Mouse (Mus musculus) erythroblast, embryonic 14.5 days (primary cell): ENCODE data around the gene Iqub. TPM values are rescaled to one million over a fixed set of nuclear protein-coding genes. Genes with fewer than 3 reads are reported as not detected.

Experiments
- H3K27me3 ChIP-seq: 2 replicates; pipeline ENCODE4 v1.6.1; 2012; ENCODE audit warnings: inconsistent platforms; ENCODE audit not compliant: control insufficient read depth
- H3K36me3 ChIP-seq: 2 replicates; pipeline ENCODE4 v1.6.1; 2012; ENCODE audit warnings: mild to moderate bottlenecking, inconsistent platforms; ENCODE audit not compliant: control insufficient read depth
- H3K4me1 ChIP-seq: 2 replicates; pipeline ENCODE4 v1.6.1; 2012; ENCODE audit warnings: inconsistent platforms; ENCODE audit not compliant: control insufficient read depth
- H3K4me3 ChIP-seq: replicated peaks from 2 replicates; pipeline ENCODE3; 2012; ENCODE audit warnings: moderate library complexity, mild to moderate bottlenecking, inconsistent platforms
- H3K9me3 ChIP-seq: 2 replicates; pipeline ENCODE4 v1.6.1; 2012; ENCODE audit warnings: low read length, inconsistent platforms, mixed read lengths; ENCODE audit not compliant: control insufficient read depth
- GATA1 ChIP-seq: IDR thresholded peaks from 2 replicates; pipeline ENCODE4 v1.6.1; 2012; ENCODE audit warnings: low read length, inconsistent platforms, mixed read lengths
- TAL1 ChIP-seq: IDR thresholded peaks from 3 replicates; pipeline ENCODE4 v1.6.1; 2012; ENCODE audit warnings: low read length, inconsistent platforms, mixed read lengths
- polyA plus RNA-seq: library from polyadenylated mRNA; stranded (reverse); fragments of >175 nt; gene quantifications from 2 replicates; pipeline ENCODE4 v1.2.3, GENCODE M21; 2012

Iqub gene
- polyA plus RNA-seq, 1 experiment: not detected

- H3K36me3 ChIP-seq: no peaks in the 10 kb centered on the region
- H3K4me1 ChIP-seq: no peaks in the 10 kb centered on the region
- TF ChIP-seq GATA1 (no peak), TAL1 (no peak)
These were observed 99.4 kb downstream of the Iqub start for GRCm38 (mm10) chr6:24415500-24415899.

DNA sequence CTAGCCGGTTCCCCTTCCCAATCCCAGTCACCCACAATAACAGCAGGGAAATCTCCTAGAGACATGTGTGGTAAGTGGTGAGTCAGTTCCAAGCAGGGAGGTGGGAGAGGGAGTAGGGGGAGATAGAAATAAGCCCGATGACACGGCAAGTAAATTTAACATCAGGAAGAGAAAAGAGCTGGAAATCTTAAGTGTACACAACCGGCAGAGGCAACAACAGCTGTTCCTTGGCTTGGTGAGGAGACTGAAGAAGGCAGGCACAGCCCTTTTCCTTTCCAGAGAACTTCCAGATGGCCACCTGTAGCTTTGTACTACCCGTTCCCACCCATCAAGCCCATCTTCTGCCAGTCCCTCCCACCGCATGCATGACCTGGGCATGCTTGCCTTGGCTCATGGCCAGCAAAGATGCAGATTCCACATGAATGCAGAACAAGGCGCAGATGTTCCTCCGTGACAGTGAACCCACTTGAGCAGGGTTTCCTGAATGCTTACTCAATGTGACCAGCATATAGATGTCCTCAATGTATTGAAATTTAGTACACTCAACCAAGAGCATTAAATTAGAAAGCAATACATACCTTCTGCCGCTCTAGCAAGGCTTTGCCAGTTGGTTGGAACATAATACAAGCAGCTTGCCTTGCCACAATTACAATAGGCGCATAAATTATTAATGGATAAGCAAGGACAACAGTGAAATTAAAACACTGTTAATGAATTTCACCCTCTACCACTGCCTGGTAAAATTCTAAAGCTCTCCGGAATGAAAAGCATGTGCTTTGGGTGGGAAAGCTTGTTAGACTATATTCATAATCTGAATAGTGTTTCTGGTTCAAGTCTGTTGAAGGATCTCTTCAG lies 106.1 kb downstream of the Iqub start:
- H3K36me3 ChIP-seq: no peaks in the 10 kb centered on the region
- no peaks in the 10 kb centered on the region for H3K27me3 ChIP-seq
- peaks cover 2% of the 10 kb centered on the region; the same call in 1 of the 2 replicates for H3K9me3 ChIP-seq
- no peak overlapping the region for H3K4me3 ChIP-seq
- no peaks in the 10 kb centered on the region for H3K4me1 ChIP-seq
- no peak for TF ChIP-seq GATA1
- TF ChIP-seq TAL1: no peak

More at GRCm38 (mm10) chr6:24415500-24415899, 99.4 kb downstream of the Iqub start:
- Histone ChIP-seq H3K4me3 (no peak overlapping the region), H3K27me3 (no peaks in the 10 kb centered on the region), H3K9me3 (no peaks in the 10 kb centered on the region; the same call in 1 of the 2 replicates)

- TF ChIP-seq GATA1: no peak
- TF ChIP-seq TAL1: no peak
- Histone ChIP-seq H3K36me3 (no peaks in the 10 kb centered on the region), H3K4me1 (no peaks in the 10 kb centered on the region), H3K9me3 (peaks cover 2% of the 10 kb centered on the region; the same call in 1 of the 2 replicates), H3K27me3 (no peaks in the 10 kb centered on the region), H3K4me3 (no peak overlapping the region)
These were observed 107.1 kb downstream of the Iqub start for GRCm38 (mm10) chr6:24407743-24408142.

GRCm38 (mm10) chr6:24397237-24397647 lies 117.6 kb downstream of the Iqub start:
- peaks cover 1% of the 10 kb centered on the region; the same call in 1 of the 2 replicates for H3K9me3 ChIP-seq
- no peak overlapping the region for H3K4me3 ChIP-seq
- H3K36me3 ChIP-seq: no peaks in the 10 kb centered on the region
- no peaks in the 10 kb centered on the region for H3K27me3 ChIP-seq
- TF ChIP-seq TAL1: no peak
- TF ChIP-seq GATA1: no peak
- H3K4me1 ChIP-seq: no peaks in the 10 kb centered on the region

Other genes with a start within 250 kb of the Iqub start
- 1.0 and 1.4 TPM in 2 replicates for gene Ndufa5, start 12.9 kb upstream of the Iqub start, polyA plus RNA-seq
- not detected in 2 replicates for gene Asb15, start 13.1 kb upstream of the Iqub start, polyA plus RNA-seq
- not detected in 2 replicates for gene Lmod2, start 82.7 kb upstream of the Iqub start, polyA plus RNA-seq
- gene Wasl, start 149.9 kb upstream of the Iqub start, polyA plus RNA-seq: 2.4 and 4.0 TPM in 2 replicates
- gene Hyal6, start 218.2 kb upstream of the Iqub start, polyA plus RNA-seq: not detected in 2 replicates
- not detected in 2 replicates for gene Hyal4, start 233.3 kb upstream of the Iqub start, polyA plus RNA-seq